Mouse (Mus musculus) C2C12 (cell line): ENCODE results near the gene Limch1. TPM values are rescaled to one million over a fixed set of nuclear protein-coding genes. Genes with fewer than 3 reads are reported as not detected.

Experiments
- H3K27me3 ChIP-seq: one replicate; pipeline ENCODE4 v1.6.1; 2011; ENCODE audit not compliant: control insufficient read depth, insufficient read depth, insufficient read length
- H3K36me3 ChIP-seq: one replicate; pipeline ENCODE4 v1.6.1; 2011; ENCODE audit not compliant: control insufficient read depth, insufficient read depth
- H3K4me3 ChIP-seq: one replicate; pipeline ENCODE4 v1.5.1; 2011; ENCODE audit warnings: mild to moderate bottlenecking, control low read depth; ENCODE audit not compliant: poor library complexity, insufficient read depth, severe bottlenecking
- H3K79me2 ChIP-seq: one replicate; pipeline ENCODE4 v1.6.1; 2011; ENCODE audit not compliant: control insufficient read depth, insufficient read depth
- H3K79me3 ChIP-seq: one replicate; pipeline ENCODE4 v1.6.1; 2011; ENCODE audit warnings: low read depth, control low read depth
- H3ac ChIP-seq: one replicate; pipeline ENCODE3; 2011; ENCODE audit warnings: low read depth; ENCODE audit not compliant: control insufficient read depth, insufficient read length
- CEBPB ChIP-seq: IDR thresholded peaks from one replicate; pipeline ENCODE4 v1.6.1; 2011; ENCODE audit warnings: low read depth, mild to moderate bottlenecking, control low read depth, moderate library complexity
- CTCF ChIP-seq: IDR thresholded peaks from one replicate; pipeline ENCODE4 v1.5.1; 2011; ENCODE audit not compliant: control insufficient read depth, insufficient read depth, insufficient read length
- FOSL1 ChIP-seq: IDR thresholded peaks from one replicate; pipeline ENCODE4 v1.8.0; 2011; ENCODE audit warnings: mild to moderate bottlenecking, low read length; ENCODE audit not compliant: poor library complexity, insufficient read depth, severe bottlenecking
- MAX ChIP-seq: IDR thresholded peaks from one replicate; pipeline ENCODE4 v1.6.1; 2011; ENCODE audit warnings: mild to moderate bottlenecking, control low read depth
- MYOD1 ChIP-seq: IDR thresholded peaks from one replicate; pipeline ENCODE4 v1.6.1; 2011; ENCODE audit warnings: low read depth; ENCODE audit not compliant: control insufficient read depth, insufficient read length
- MYOG ChIP-seq: IDR thresholded peaks from one replicate; pipeline ENCODE4 v1.6.1; 2011; ENCODE audit not compliant: control insufficient read depth, insufficient read length; ENCODE audit errors: extremely low read depth
- USF1 ChIP-seq: IDR thresholded peaks from one replicate; pipeline ENCODE4 v1.6.1; 2011; ENCODE audit warnings: low read depth, mild to moderate bottlenecking, control low read depth, moderate library complexity
- polyA plus RNA-seq: library from polyadenylated mRNA; unstranded; fragments of >200 nt; fragmentation: generic; extraction: Trizol; gene quantifications from one replicate; pipeline ENCODE4 v1.2.1, GENCODE M21; 2012; ENCODE audit warnings: missing spikeins

The Limch1 gene
- polyA plus RNA-seq, 1 experiment = not detected

DNA sequence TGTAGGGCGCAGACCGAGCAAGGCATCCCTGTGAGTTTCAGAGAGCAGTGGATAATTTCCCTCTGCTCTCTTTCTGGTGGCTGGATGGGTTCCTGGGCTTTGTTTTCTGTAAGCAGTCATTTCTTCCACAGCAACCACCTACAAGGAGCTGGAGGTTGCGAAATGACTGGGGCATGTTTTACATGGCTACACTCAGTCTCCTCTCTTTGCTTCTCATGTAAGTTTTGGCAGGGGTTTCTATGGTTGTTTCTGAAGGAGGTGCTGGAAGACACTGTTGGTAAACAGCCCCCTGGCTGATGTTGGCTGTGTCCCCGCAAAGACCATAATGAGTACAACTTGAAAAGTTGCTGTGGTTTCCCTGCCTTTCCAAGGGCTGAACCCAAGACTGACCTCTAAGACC lies 155.5 kb downstream of the Limch1 start:
- H3K36me3 ChIP-seq = no peaks in the 10 kb centered on the region

DNA sequence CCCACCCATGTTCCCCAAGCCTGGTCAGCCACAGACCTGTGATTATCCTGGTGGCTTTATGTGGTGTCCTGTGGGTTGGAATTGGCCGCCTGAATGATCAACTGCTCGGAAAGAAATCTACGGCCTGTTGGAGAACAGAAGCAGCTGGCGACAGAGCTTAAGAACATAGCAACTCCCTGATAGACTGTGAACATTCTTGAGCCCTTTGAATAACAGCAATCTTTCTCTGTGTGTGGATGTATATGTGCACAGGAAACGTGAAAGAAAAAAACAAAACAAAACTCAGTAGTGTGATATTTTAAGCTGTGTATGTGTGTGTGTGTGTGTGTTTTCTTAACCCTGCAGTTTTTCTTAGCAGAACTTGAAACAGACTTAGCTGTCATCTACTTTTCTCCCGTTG lies 159.2 kb downstream of the Limch1 start:
- Histone ChIP-seq H3ac (no peak overlapping the region), H3K36me3 (no peaks in the 10 kb centered on the region), H3K79me3 (no peaks in the 10 kb centered on the region), H3K4me3 (no peak overlapping the region), H3K79me2 (no peaks in the 10 kb centered on the region), H3K27me3 (no peaks in the 10 kb centered on the region)
- TF ChIP-seq MYOD1 (no peak), USF1 (no peak)

More for the DNA sequence above, 155.5 kb downstream of the Limch1 start:
- TF ChIP-seq MYOD1 = no peak
- no peak for TF ChIP-seq CEBPB
- TF ChIP-seq CTCF = no peak
- TF ChIP-seq MYOG = no peak
- no peak for TF ChIP-seq USF1
- peaks cover 3% of the 10 kb centered on the region for H3K27me3 ChIP-seq
- no peak overlapping the region for H3ac ChIP-seq
- no peaks in the 10 kb centered on the region for H3K79me3 ChIP-seq
- H3K4me3 ChIP-seq = no peak overlapping the region
- no peaks in the 10 kb centered on the region for H3K79me2 ChIP-seq

DNA sequence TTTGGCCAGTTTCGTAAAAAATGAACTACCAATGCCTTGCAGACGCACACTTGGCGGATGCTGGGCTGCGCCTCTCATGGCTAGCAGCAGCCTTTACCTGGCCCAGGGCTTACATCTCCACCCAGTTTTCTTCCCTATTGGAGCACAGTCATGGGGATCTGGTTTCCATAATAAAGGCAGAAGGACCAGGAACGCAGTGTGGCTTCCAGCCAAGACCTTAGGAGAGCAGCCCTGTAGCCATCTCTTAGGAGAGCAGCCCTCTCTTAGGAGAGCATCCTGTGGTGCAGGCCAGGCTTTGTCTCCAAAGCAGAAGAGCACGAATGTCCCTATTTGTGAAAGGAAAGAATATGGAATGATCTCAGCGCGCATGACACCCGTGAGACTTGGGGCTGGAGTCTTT lies 163.3 kb downstream of the Limch1 start:
- H3K79me2 ChIP-seq = no peaks in the 10 kb centered on the region
- H3K27me3 ChIP-seq = peaks cover 4% of the 10 kb centered on the region
- no peak for TF ChIP-seq MYOD1
- H3K4me3 ChIP-seq = no peak overlapping the region
- H3ac ChIP-seq = no peak overlapping the region
- H3K79me3 ChIP-seq = no peaks in the 10 kb centered on the region
- no peaks in the 10 kb centered on the region for H3K36me3 ChIP-seq

DNA sequence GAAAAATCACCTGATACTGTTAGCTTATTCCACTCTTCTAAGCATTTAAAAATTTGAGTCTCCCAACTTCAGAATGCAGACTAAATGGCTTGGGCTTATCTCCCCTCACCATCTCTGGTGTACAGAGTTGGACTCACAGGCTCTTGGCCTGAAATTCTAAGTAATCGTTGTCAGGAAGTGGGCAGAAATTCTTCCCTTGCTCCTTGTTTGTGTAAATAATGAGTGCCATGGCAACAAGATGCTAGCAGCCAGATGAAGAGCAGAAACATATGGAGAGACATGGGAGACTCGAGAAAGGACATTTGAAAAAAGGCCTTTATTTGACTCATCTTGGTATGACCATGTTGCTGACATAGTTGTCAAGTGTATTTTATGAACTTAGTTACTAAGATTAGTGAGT lies 164.3 kb downstream of the Limch1 start:
- Histone ChIP-seq H3K27me3 (peaks cover 4% of the 10 kb centered on the region), H3K4me3 (no peak overlapping the region), H3K79me3 (no peaks in the 10 kb centered on the region), H3K79me2 (no peaks in the 10 kb centered on the region), H3ac (no peak overlapping the region), H3K36me3 (no peaks in the 10 kb centered on the region)
- TF ChIP-seq MYOG (no peak), USF1 (no peak), CTCF (no peak)

DNA sequence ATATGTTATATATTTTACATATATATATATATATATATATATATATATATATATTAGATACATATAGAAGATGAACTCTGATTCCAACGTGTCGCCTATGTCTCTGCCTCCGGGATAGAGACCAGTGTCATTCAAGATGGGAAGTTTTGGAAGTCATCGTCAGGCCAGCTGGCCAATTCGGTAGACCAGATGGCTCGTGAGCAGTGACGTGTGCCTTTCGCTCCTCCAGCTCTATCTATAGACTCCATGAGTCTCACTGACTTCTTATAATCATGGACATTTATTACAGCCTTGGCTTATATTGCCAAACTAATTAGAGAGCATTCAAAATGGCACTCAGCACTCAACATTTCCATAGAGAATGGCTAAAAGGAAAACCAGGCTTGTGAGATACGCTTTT lies 165.0 kb downstream of the Limch1 start:
- Histone ChIP-seq H3K4me3 (no peak overlapping the region), H3K79me3 (no peaks in the 10 kb centered on the region), H3K27me3 (peaks cover 4% of the 10 kb centered on the region), H3ac (no peak overlapping the region), H3K79me2 (no peaks in the 10 kb centered on the region), H3K36me3 (no peaks in the 10 kb centered on the region)
- no peak for TF ChIP-seq USF1

DNA sequence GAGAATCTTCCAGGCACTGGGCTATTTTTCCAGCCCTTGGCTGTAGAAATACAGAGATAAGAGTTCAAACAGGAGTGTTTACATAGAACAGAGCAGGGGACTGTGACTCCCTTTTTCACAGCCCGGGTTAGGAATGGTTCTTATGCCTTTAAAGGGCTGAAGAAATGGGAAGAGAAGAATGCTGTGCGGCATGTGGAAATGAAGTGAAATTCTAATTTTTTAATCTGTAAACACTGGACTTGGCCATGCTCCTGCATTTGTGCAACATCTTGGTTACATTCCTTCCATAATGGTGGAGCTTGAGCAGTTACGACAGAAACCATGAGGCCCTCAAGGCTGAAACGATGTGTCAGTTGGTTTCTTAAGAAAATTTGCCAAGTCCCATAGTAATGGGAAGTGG lies 165.4 kb downstream of the Limch1 start:
- TF ChIP-seq CTCF = no peak
- no peak for TF ChIP-seq MYOG
- no peak for TF ChIP-seq FOSL1
- no peak for TF ChIP-seq MYOD1
- no peak for TF ChIP-seq USF1
- no peak for TF ChIP-seq MAX
- no peak for TF ChIP-seq CEBPB
- Histone ChIP-seq H3ac (no peak overlapping the region), H3K79me3 (no peaks in the 10 kb centered on the region), H3K36me3 (no peaks in the 10 kb centered on the region), H3K4me3 (no peak overlapping the region), H3K27me3 (peaks cover 4% of the 10 kb centered on the region), H3K79me2 (no peaks in the 10 kb centered on the region)

DNA sequence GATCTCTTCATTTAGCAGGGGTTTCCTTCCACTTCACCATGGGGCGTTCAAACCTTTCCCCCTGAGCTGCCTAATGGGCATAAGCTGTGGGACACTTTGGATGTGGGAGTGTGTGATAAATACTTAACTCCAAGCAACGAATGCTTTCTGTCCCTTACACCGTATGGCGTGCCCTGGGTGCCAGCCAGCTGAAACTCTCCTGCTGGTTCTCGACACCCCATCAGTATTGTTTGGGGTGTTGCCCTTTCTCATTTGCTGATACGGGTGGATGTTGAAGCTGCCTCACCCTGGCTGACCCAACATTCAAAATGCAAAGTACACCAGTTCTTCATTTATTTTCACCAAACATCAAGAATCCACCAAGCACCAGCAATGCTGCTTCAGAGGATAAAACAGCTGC lies 168.2 kb downstream of the Limch1 start:
- Histone ChIP-seq H3K36me3 (no peaks in the 10 kb centered on the region), H3K4me3 (no peak overlapping the region), H3K79me2 (no peaks in the 10 kb centered on the region), H3K79me3 (no peaks in the 10 kb centered on the region), H3ac (no peak overlapping the region), H3K27me3 (peaks cover 4% of the 10 kb centered on the region)
- TF ChIP-seq MAX (no peak), FOSL1 (no peak), MYOD1 (no peak), CEBPB (no peak), MYOG (no peak), CTCF (no peak), USF1 (no peak)
